Mouse (Mus musculus) kidney, embryonic 16.5 days (tissue): ENCODE data around the gene Fam83c. TPM values are rescaled to one million over a fixed set of nuclear protein-coding genes. Genes with fewer than 3 reads are reported as not detected.

Source experiments
- ATAC-seq: fragments of 200-750 bp; cut with Nextera tagmentation; 2 replicates; pipeline ENCODE4 v1.8.0; 2017; ENCODE audit warnings: moderate TSS enrichment; ENCODE audit not compliant: low FRiP score, low TSS enrichment
- H3K27ac ChIP-seq: fragments of 300-500 bp; sonication (generic); 2 replicates; pipeline ENCODE4 v1.5.1; 2014; ENCODE audit warnings: low read length
- H3K27me3 ChIP-seq: fragments of 300-500 bp; sonication (generic); 2 replicates; pipeline ENCODE4 v1.6.1; 2014; ENCODE audit warnings: low read length, control low read depth, mixed read lengths; ENCODE audit not compliant: insufficient read depth
- H3K36me3 ChIP-seq: fragments of 300-500 bp; sonication (generic); 2 replicates; pipeline ENCODE4 v1.6.1; 2014; ENCODE audit warnings: low read length, control low read depth, mixed read lengths; ENCODE audit not compliant: insufficient read depth
- H3K4me1 ChIP-seq: fragments of 300-500 bp; sonication (generic); 2 replicates; pipeline ENCODE4 v1.6.1; 2014; ENCODE audit warnings: low read length, control low read depth, mixed read lengths; ENCODE audit not compliant: insufficient read depth
- H3K4me2 ChIP-seq: fragments of 300-500 bp; sonication (generic); replicated peaks from 2 replicates; pipeline ENCODE4 v1.6.1; 2014; ENCODE audit warnings: low read depth, low read length
- H3K4me3 ChIP-seq: fragments of 300-500 bp; sonication (generic); 2 replicates; pipeline ENCODE4 v1.5.1; 2014; ENCODE audit warnings: mild to moderate bottlenecking, low read length
- H3K9ac ChIP-seq: fragments of 300-500 bp; sonication (generic); replicated peaks from 2 replicates; pipeline ENCODE4 v1.6.1; 2014; ENCODE audit warnings: low read length
- H3K9me3 ChIP-seq: fragments of 300-500 bp; sonication (generic); 2 replicates; pipeline ENCODE4 v1.6.1; 2016; ENCODE audit warnings: low read length, control low read depth
- WGBS: fragments of 180-500 bp; shearing (Covaris S2); extraction: QIAGEN DNeasy Blood & Tissue Kit; methylation state at CpG from one replicate; pipeline ENCODE4 v1.1.7; 2014; 5-methylcytosine and 5-hydroxymethylcytosine counted together
- polyA plus RNA-seq: library from polyadenylated mRNA; unstranded; fragments of >200 nt; fragmentation: Nextera tagmentation; extraction: Ambion mirVana; gene quantifications from 2 replicates; pipeline ENCODE4 v1.2.1, GENCODE M21; 2015

Fam83c gene
- polyA plus RNA-seq, 1 experiment from 2014 or later, result 0.21 TPM

DNA sequence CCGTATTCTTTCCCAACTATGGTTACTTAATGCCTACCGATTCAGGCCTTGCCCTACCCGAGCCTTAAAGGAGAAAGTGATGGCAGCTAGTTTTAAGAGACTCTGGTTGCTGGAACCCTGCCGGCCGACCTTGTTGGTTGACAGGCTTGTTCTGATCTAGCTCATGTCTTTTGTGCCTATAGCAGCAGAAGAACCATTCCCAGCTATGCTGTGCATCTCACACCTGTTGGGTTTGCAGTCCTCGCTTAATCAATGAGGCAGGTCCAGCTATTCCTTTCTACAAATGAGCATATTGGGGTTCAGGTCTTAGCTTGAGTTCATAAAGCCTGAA is 28.8 kb downstream of the Fam83c start:
- H3K36me3 ChIP-seq, result no peaks in the 10 kb centered on the region
- no peak overlapping the region for H3K9ac ChIP-seq
- peaks cover 3% of the 10 kb centered on the region; the same call in 1 of the 2 replicates for H3K9me3 ChIP-seq
- no peak overlapping the region for H3K4me2 ChIP-seq
- H3K4me3 ChIP-seq, result no peak overlapping the region
- 82% methylated on average over 6 of the region's 6 CpGs for WGBS
- no peak overlapping the region for H3K27ac ChIP-seq
- H3K4me1 ChIP-seq, result no peaks in the 10 kb centered on the region
- no peaks in the 10 kb centered on the region for H3K27me3 ChIP-seq
- no peak for ATAC-seq

DNA sequence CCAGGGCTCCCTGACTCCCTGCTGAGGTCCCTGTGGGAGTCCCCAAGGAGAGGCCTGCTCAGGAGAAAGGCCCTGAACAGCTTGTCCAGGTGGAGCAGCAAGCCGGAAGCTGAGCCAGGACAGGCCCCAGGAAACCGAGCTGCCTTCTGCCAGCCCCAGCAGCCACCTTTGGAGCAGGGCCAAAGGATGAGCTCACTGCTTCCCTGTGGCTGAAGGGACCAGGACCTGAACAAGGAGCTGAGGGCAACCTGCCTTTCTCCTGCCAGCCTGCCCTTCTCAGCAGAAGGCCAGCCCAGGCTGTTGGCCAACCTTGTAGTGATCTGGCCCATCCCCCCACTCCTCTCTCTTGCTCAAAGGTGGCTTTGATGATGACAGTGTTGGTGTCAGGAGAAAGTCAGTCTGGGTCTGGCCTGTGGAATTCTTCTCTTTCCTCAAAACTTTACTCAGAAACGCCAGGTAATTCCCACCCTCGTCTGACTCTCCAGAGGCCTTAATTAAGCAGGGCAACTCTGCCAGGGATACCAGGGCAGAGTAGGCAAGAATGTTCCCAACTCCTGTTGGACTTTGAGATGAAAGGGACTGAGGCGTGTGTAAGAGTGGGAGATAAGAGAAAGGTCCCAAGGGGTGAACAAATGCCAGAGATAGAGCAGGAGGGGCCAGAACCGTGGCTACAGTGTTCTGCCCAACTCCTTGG is 29.3 kb downstream of the Fam83c start:
- no peaks in the 10 kb centered on the region for H3K4me1 ChIP-seq
- H3K4me3 ChIP-seq, result no peak overlapping the region
- H3K4me2 ChIP-seq, result no peak overlapping the region
- WGBS, result 50% methylated on average over 6 of the region's 6 CpGs
- no peaks in the 10 kb centered on the region for H3K36me3 ChIP-seq
- H3K27me3 ChIP-seq, result no peaks in the 10 kb centered on the region
- no peak overlapping the region for H3K9ac ChIP-seq
- peaks cover 3% of the 10 kb centered on the region; the same call in 1 of the 2 replicates for H3K9me3 ChIP-seq
- no peak overlapping the region for H3K27ac ChIP-seq
- ATAC-seq, result no peak

DNA sequence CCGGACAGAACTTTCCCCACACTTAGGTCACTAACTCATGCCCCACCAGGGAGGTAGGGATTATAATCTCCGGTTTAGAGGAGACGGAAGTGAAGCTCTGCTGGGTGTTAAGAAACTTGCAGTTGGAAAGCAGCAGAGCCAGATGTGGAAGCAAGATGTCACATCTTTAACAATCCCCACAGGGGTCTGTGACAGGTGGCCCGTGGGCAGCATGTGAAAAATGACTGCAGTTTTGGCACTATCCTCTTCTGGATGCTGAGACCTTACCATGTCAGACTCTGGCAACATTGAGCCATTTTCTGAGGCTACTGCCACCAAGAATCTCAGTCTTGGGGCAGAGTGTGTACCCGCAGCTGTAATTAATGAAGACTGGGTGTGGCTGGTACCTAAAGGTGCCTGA is 30.6 kb downstream of the Fam83c start:
- Histone ChIP-seq H3K27me3 (no peaks in the 10 kb centered on the region), H3K9me3 (peaks cover 3% of the 10 kb centered on the region; the same call in 1 of the 2 replicates), H3K9ac (no peak overlapping the region), H3K4me3 (no peak overlapping the region), H3K27ac (no peak overlapping the region), H3K36me3 (no peaks in the 10 kb centered on the region), H3K4me1 (no peaks in the 10 kb centered on the region), H3K4me2 (no peak overlapping the region)
- 73% methylated on average over 5 of the region's 5 CpGs for WGBS
- no peak for ATAC-seq

DNA sequence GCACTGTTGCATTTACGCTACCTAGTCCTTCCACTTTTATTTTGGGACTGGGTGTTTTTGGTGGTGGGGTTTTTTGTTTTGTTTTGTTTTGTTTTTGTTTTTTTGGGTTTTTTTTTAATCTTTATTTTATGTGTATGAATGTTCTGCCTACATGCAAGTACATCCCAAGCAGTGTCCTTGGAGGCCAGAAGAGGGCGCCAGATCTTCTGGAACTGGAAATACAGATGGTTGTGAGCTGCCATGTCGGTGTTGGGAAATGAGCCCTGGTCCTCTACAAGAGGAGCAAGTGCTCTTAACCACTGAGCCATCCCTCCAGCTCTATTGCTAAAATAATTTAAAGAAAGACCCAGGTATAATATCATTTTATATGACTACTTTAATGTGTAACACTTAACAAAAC is 31.9 kb downstream of the Fam83c start:
- no peak overlapping the region for H3K9ac ChIP-seq
- no peak overlapping the region for H3K4me3 ChIP-seq
- peaks cover 3% of the 10 kb centered on the region; the same call in 1 of the 2 replicates for H3K9me3 ChIP-seq
- no peaks in the 10 kb centered on the region for H3K27me3 ChIP-seq
- H3K4me2 ChIP-seq, result no peak overlapping the region
- H3K4me1 ChIP-seq, result no peaks in the 10 kb centered on the region
- 62% methylated on average over 3 of the region's 3 CpGs for WGBS
- no peak for ATAC-seq
- no peak overlapping the region for H3K27ac ChIP-seq
- H3K36me3 ChIP-seq, result no peaks in the 10 kb centered on the region

GRCm38 (mm10) chr2:155798613-155799012 is 36.0 kb downstream of the Fam83c start:
- Histone ChIP-seq H3K9me3 (peaks cover 3% of the 10 kb centered on the region; the same call in 1 of the 2 replicates), H3K36me3 (no peaks in the 10 kb centered on the region), H3K9ac (no peak overlapping the region), H3K4me3 (no peak overlapping the region), H3K27ac (no peak overlapping the region), H3K4me2 (no peak overlapping the region), H3K27me3 (no peaks in the 10 kb centered on the region), H3K4me1 (no peaks in the 10 kb centered on the region)
- no peak for ATAC-seq
- WGBS, result 61% methylated on average over 3 of the region's 3 CpGs

DNA sequence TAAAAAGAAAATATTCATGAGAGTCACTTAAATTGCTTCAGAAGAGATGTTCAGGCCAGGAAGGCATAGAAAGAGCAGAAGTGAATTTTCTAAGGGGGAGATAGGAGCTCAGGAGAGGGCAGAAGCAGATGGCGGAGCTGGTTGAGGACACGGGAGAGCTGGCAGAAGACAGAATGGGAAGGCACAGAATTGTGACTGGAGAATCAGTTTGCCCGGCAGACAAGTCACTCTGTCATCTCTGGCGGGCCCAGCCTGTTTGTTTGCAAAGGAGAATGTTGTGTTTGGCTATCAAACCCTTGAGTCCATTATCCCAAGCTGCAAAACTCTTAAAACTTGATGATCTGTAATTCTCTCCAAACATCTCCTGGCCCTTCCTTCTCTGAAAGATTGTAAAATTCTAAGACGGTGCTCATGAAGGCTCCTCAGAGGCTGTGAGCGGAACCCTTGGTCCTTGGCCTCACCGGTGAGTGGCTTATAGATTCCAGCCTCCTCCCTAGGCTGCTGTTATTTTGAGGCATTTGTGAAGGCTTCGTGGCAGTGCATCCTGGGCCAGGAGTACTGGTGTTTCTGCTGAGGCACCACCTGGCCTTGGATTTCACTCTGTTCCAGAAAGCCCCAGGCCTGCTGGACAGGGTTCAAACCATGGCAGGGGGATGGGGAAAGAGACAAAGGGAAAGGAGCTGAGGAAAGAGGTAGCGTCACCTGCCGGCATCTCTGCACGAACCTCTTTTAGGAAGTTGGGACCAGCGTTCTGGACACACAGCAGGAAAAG is 39.8 kb downstream of the Fam83c start:
- Histone ChIP-seq H3K27ac (no peak overlapping the region), H3K9me3 (no peaks in the 10 kb centered on the region), H3K4me2 (no peak overlapping the region), H3K4me1 (no peaks in the 10 kb centered on the region), H3K27me3 (no peaks in the 10 kb centered on the region), H3K4me3 (no peak overlapping the region), H3K36me3 (no peaks in the 10 kb centered on the region), H3K9ac (no peak overlapping the region)
- no peak for ATAC-seq
- WGBS, result 84% methylated on average over 12 of the region's 12 CpGs

- Histone ChIP-seq H3K9me3 (no peaks in the 10 kb centered on the region), H3K36me3 (no peaks in the 10 kb centered on the region), H3K9ac (no peak overlapping the region), H3K4me3 (no peak overlapping the region), H3K27me3 (no peaks in the 10 kb centered on the region), H3K27ac (no peak overlapping the region), H3K4me2 (0 out of 2 replicates have a peak overlapping the region, but pooled peaks have one; percentile 12), H3K4me1 (no peaks in the 10 kb centered on the region)
- WGBS, result 25% methylated on average over 12 of the region's 12 CpGs
- ATAC-seq, result no peak
These were observed 41.8 kb downstream of the Fam83c start for GRCm38 (mm10) chr2:155792899-155793298.

DNA sequence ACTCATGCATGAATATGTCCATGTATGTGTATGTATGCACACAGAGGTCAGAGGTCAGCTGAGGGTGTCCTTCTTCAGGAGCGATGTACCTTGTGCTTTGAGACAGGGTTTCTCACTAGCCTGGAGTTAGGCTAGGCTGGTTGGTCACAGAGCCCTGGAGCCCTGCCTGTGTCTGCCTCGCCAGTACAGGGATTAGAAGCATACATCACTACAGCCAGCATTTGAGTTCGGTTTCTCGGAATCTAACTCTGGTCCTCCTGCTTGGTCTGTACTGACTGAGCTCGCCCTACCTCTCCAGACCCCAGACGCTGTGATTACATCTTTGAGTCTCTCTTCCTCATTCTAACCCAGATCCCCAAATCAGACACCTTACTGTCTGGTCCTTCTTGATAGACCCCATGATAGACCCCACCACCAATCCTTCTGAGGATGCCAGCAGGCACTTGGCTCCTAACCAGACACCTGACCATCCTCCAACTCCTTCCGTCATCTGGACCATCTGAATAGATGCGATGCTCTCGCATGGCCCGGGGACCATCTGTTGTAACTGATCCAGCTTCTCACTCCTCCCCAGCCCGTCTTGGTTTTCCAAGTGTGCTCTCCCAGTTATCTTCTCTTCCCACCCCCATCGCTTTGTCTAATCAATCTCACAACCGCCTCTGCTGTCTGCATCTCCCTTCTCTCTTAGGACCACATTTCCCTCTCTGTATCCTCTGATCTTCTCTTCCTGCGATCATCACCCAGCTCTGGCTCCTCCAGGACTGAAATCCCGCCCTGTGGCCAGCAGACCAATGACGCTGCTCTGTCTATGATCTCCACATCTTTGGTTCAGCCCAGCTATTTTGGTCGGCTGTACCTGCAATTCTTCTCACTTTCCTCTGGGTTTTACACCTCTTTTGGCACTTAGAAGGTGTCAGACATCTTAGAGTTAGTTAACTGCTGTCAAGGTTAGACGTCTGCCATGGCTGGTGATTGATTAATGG is 46.4 kb downstream of the Fam83c start:
- H3K4me2 ChIP-seq, result no peak overlapping the region
- H3K27me3 ChIP-seq, result no peaks in the 10 kb centered on the region
- no peak overlapping the region for H3K9ac ChIP-seq
- H3K9me3 ChIP-seq, result no peaks in the 10 kb centered on the region
- no peak overlapping the region for H3K27ac ChIP-seq
- no peaks in the 10 kb centered on the region for H3K36me3 ChIP-seq
- no peak overlapping the region for H3K4me3 ChIP-seq
- no peak for ATAC-seq
- H3K4me1 ChIP-seq, result no peaks in the 10 kb centered on the region
- 55% methylated on average over 18 of the region's 18 CpGs for WGBS

- H3K27ac ChIP-seq, result no peak overlapping the region
- no peaks in the 10 kb centered on the region for H3K4me1 ChIP-seq
- WGBS, result 77% methylated on average over 5 of the region's 5 CpGs
- no peaks in the 10 kb centered on the region for H3K27me3 ChIP-seq
- no peaks in the 10 kb centered on the region for H3K9me3 ChIP-seq
- no peak overlapping the region for H3K4me3 ChIP-seq
- no peaks in the 10 kb centered on the region for H3K36me3 ChIP-seq
- H3K4me2 ChIP-seq, result no peak overlapping the region
- H3K9ac ChIP-seq, result no peak overlapping the region
- no peak for ATAC-seq
These were observed 47.7 kb downstream of the Fam83c start for GRCm38 (mm10) chr2:155786905-155787304.
